Mouse (Mus musculus): Measurements from ENCODE around the gene Ctsc.

GRCm38 (mm10) chr7:88254884-88255283 lies 23.0 kb upstream of the Ctsc start:
- no peak for TF ChIP-seq TCF12 (IDR thresholded peaks at IDR 0.05; ENCODE audit: insufficient read depth, poor library complexity, severe bottlenecking)
- no peak for TF ChIP-seq POLR2A (IDR thresholded peaks at IDR 0.05; ENCODE audit: insufficient read length, low read depth)
- TF ChIP-seq MAX (IDR thresholded peaks at IDR 0.05; ENCODE audit: low read depth), result no peak
- no peak for TF ChIP-seq SRF (IDR thresholded peaks at IDR 0.05; ENCODE audit: control insufficient read depth, insufficient read length, low read depth)

All from myocyte (in vitro differentiated cells).